Mouse (Mus musculus) embryonic facial prominence, embryonic 11.5 days (tissue): Measurements from ENCODE around the gene Matn4. TPM values are rescaled to one million over a fixed set of nuclear protein-coding genes. Genes with fewer than 3 reads are reported as not detected.

Source experiments
- ATAC-seq: fragments of 200-750 bp; cut with Nextera tagmentation; replicated peaks from 2 replicates; pipeline ENCODE4 v1.8.0; 2017; ENCODE audit warnings: low read depth; ENCODE audit not compliant: insufficient number of reproducible peaks, low FRiP score, low TSS enrichment
- DNase-seq: peaks from one replicate; pipeline ENCODE4 v3.0.0-alpha.2; 2015; ENCODE audit warnings: low spot score
- H3K27ac ChIP-seq: fragments of 300-500 bp; sonication (generic); replicated peaks from 2 replicates; pipeline ENCODE4 v1.5.1; 2014; ENCODE audit warnings: mild to moderate bottlenecking, low read depth, low read length, control low read depth
- H3K27me3 ChIP-seq: fragments of 300-500 bp; sonication (generic); 2 replicates; pipeline ENCODE4 v1.6.1; 2014; ENCODE audit warnings: mild to moderate bottlenecking, low read length, moderate library complexity, mixed read lengths; ENCODE audit not compliant: control insufficient read depth, insufficient read depth
- H3K36me3 ChIP-seq: fragments of 300-500 bp; sonication (generic); replicated peaks from 2 replicates; pipeline ENCODE4 v1.6.1; 2014; ENCODE audit warnings: low read depth, mild to moderate bottlenecking, low read length, moderate library complexity, mixed read lengths; ENCODE audit not compliant: control insufficient read depth, insufficient read depth
- H3K4me1 ChIP-seq: fragments of 300-500 bp; sonication (generic); 2 replicates; pipeline ENCODE4 v1.6.1; 2014; ENCODE audit warnings: low read length, mixed read lengths; ENCODE audit not compliant: control insufficient read depth, insufficient read depth
- H3K4me2 ChIP-seq: fragments of 300-500 bp; sonication (generic); 2 replicates; pipeline ENCODE4 v1.6.1; 2014; ENCODE audit warnings: low read depth, mild to moderate bottlenecking, control low read depth, low read length, moderate library complexity
- H3K4me3 ChIP-seq: fragments of 300-500 bp; sonication (generic); 2 replicates; pipeline ENCODE4 v1.5.1; 2014; ENCODE audit warnings: low read depth, low read length, control low read depth
- H3K9ac ChIP-seq: fragments of 300-500 bp; sonication (generic); replicated peaks from 2 replicates; pipeline ENCODE4 v1.6.1; 2014; ENCODE audit warnings: mild to moderate bottlenecking, control low read depth, low read length
- H3K9me3 ChIP-seq: fragments of 300-500 bp; sonication (generic); replicated peaks from 2 replicates; pipeline ENCODE4 v1.6.1; 2016; ENCODE audit warnings: mild to moderate bottlenecking, low read length, inconsistent platforms, mixed read lengths; ENCODE audit not compliant: control insufficient read depth
- WGBS: fragments of 180-500 bp; shearing (Covaris S2); extraction: QIAGEN DNeasy Blood & Tissue Kit; methylation state at CpG from one replicate; pipeline ENCODE4 v1.1.7; 2014; 5-methylcytosine and 5-hydroxymethylcytosine counted together
- polyA plus RNA-seq: library from polyadenylated mRNA; unstranded; fragments of >200 nt; fragmentation: Nextera tagmentation; extraction: Ambion mirVana; gene quantifications from 2 replicates; pipeline ENCODE4 v1.2.1, GENCODE M21; 2014

Matn4 gene
- polyA plus RNA-seq, 1 experiment from 2014 or later = 1.3 TPM

- no peaks in the 10 kb centered on the region for H3K36me3 ChIP-seq
Observed at GRCm38 (mm10) chr2:164418308-164418875, 13.4 kb upstream of the Matn4 start.

GRCm38 (mm10) chr2:164417198-164417597 lies 12.2 kb upstream of the Matn4 start:
- ATAC-seq (no peak), DNase-seq (peak; percentile 71)
- Histone ChIP-seq H3K9ac (no peak overlapping the region), H3K4me3 (no peak overlapping the region), H3K27me3 (no peaks in the 10 kb centered on the region; the same call in 1 of the 2 replicates), H3K9me3 (no peaks in the 10 kb centered on the region), H3K36me3 (no peaks in the 10 kb centered on the region), H3K4me1 (no peaks in the 10 kb centered on the region; the same call in 1 of the 2 replicates), H3K4me2 (no peak overlapping the region), H3K27ac (no peak overlapping the region)
- WGBS = 1% methylated on average over 2 of the region's 2 CpGs

More at GRCm38 (mm10) chr2:164418308-164418875, 13.4 kb upstream of the Matn4 start:
- no peaks in the 10 kb centered on the region for H3K9me3 ChIP-seq
- no peak overlapping the region for H3K4me3 ChIP-seq
- no peaks in the 10 kb centered on the region; the same call in 1 of the 2 replicates for H3K4me1 ChIP-seq
- ATAC-seq (no peak), DNase-seq (no peak)
- H3K4me2 ChIP-seq = no peak overlapping the region
- H3K9ac ChIP-seq = no peak overlapping the region
- H3K27ac ChIP-seq = no peak overlapping the region
- no peaks in the 10 kb centered on the region; the same call in 1 of the 2 replicates for H3K27me3 ChIP-seq
- WGBS = 21% methylated on average over 3 of the region's 3 CpGs

DNA sequence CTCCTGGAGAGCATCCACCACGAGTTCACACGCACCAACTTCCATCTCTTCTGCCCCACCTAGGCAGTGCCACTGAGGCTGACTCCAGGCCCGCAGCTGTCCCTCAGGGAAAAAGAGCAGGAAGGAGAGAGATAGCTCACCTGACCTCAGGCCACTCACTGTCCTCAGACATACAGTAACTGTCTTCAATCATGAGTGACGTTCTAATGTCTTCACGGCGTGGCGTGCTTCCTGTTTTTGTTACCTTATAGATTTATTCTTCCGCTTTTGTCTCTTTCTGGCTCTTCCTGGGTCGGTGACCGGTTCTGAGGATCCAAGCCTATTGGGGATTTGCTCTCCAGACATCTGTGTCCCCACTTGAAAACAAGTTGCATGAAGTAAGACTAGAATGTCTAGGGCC lies 9.6 kb upstream of the Matn4 start:
- no peak overlapping the region for H3K4me3 ChIP-seq
- 71% methylated on average over 10 of the region's 10 CpGs for WGBS
- H3K9me3 ChIP-seq = no peaks in the 10 kb centered on the region
- no peak overlapping the region for H3K27ac ChIP-seq
- H3K27me3 ChIP-seq = peaks cover 7% of the 10 kb centered on the region
- no peaks in the 10 kb centered on the region for H3K36me3 ChIP-seq
- ATAC-seq = no peak
- H3K4me2 ChIP-seq = peak overlapping the region; percentile 34
- H3K4me1 ChIP-seq = no peaks in the 10 kb centered on the region; the same call in 1 of the 2 replicates
- no peak overlapping the region for H3K9ac ChIP-seq
- DNase-seq = no peak

GRCm38 (mm10) chr2:164414167-164414566 lies 9.2 kb upstream of the Matn4 start:
- Histone ChIP-seq H3K9ac (no peak overlapping the region; the same call in 1 of the 2 replicates), H3K27me3 (peaks cover 11% of the 10 kb centered on the region), H3K9me3 (no peaks in the 10 kb centered on the region), H3K27ac (no peak overlapping the region), H3K4me2 (peak overlapping the region; percentile 34), H3K36me3 (no peaks in the 10 kb centered on the region), H3K4me1 (no peaks in the 10 kb centered on the region; the same call in 1 of the 2 replicates), H3K4me3 (no peak overlapping the region)
- no peak for DNase-seq
- WGBS = 20% methylated on average over 28 of the region's 28 CpGs
- no peak for ATAC-seq

GRCm38 (mm10) chr2:164407708-164408107 lies 2.7 kb upstream of the Matn4 start:
- no peak for ATAC-seq

GRCm38 (mm10) chr2:164405519-164405918 lies 559 bp upstream of the Matn4 start:
- Histone ChIP-seq H3K4me3 (no peak overlapping the region), H3K36me3 (no peaks in the 10 kb centered on the region), H3K27me3 (peaks cover 80% of the 10 kb centered on the region), H3K27ac (no peak overlapping the region), H3K9ac (no peak overlapping the region), H3K9me3 (no peaks in the 10 kb centered on the region), H3K4me2 (no peak overlapping the region), H3K4me1 (peaks cover 4% of the 10 kb centered on the region; the same call in 1 of the 2 replicates)
- DNase-seq = no peak
- ATAC-seq = no peak
- 43% methylated on average over 5 of the region's 5 CpGs for WGBS

More at GRCm38 (mm10) chr2:164407708-164408107, 2.7 kb upstream of the Matn4 start:
- peak; percentile 87 for DNase-seq
- Histone ChIP-seq H3K9me3 (no peaks in the 10 kb centered on the region), H3K4me2 (no peak overlapping the region; the same call in 1 of the 2 replicates), H3K36me3 (no peaks in the 10 kb centered on the region), H3K4me1 (0 out of 2 replicates have a peak, but pooled peaks cover 4% of the 10 kb centered on the region), H3K9ac (no peak overlapping the region), H3K27me3 (peaks cover 62% of the 10 kb centered on the region), H3K4me3 (no peak overlapping the region), H3K27ac (no peak overlapping the region)
- 1% methylated on average over 22 of the region's 22 CpGs for WGBS

GRCm38 (mm10) chr2:164404082-164404990 lies 624 bp downstream of the Matn4 start:
- peak overlapping the region; percentile 29 for H3K4me3 ChIP-seq
- DNase-seq = peak; percentile 44
- no peaks in the 10 kb centered on the region for H3K36me3 ChIP-seq
- WGBS = under 1% methylated on average over 49 of the region's 49 CpGs
- H3K9ac ChIP-seq = no peak overlapping the region
- H3K4me2 ChIP-seq = peak overlapping the region; percentile 55
- H3K27ac ChIP-seq = no peak overlapping the region
- peaks cover 4% of the 10 kb centered on the region; the same call in 1 of the 2 replicates for H3K4me1 ChIP-seq
- ATAC-seq = no peak
- no peaks in the 10 kb centered on the region for H3K9me3 ChIP-seq
- peaks cover 82% of the 10 kb centered on the region for H3K27me3 ChIP-seq
